Mouse (Mus musculus): ENCODE measurements around the gene 1810010D01Rik.

DNA sequence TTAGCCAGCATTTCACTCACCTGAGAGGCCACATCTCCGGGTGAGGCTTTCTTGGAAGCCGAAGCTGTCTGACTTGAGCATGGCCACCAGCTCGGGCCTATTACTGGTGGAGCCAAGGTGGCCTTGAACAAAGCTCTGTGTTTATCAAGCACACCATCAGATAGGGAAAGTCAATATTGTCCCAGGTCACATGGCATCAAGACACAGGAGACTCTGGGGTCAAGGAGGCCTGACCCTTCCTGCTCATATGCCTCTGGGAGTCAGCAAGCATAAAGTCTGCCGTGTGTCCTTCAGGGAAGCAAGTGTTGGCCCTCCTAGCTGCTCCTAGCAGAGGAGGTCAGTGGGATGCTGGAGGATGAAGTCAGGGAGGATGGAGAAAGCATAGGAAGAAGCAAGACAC, at the start of gene 1810010D01Rik:
- TF ChIP-seq CTCF (conservative IDR thresholded peaks at IDR 0.05 in 1 of 2, IDR thresholded peaks at IDR 0.05 in 1 of 2; ENCODE audit: low read depth in 2 of 2, low read length in 2 of 2): no peak
- TF ChIP-seq MAX (IDR thresholded peaks at IDR 0.05; ENCODE audit: low read length): no peak
- TF ChIP-seq ZNF384 (IDR thresholded peaks at IDR 0.05; ENCODE audit: low read depth, low read length): no peak
- TF ChIP-seq RAD21 (IDR thresholded peaks at IDR 0.05; ENCODE audit: low read depth, low read length): no peak
- no peak for TF ChIP-seq MAZ (IDR thresholded peaks at IDR 0.05; ENCODE audit: low read depth, low read length)
- TF ChIP-seq HCFC1 (IDR thresholded peaks at IDR 0.05; ENCODE audit: low read depth, low read length): no peak
- no peak for TF ChIP-seq NRF1 (IDR thresholded peaks at IDR 0.05; ENCODE audit: low read depth, low read length)
- no peak for TF ChIP-seq PAX5 (IDR thresholded peaks at IDR 0.05; ENCODE audit: low read length)
- no peak for TF ChIP-seq ZC3H11A (IDR thresholded peaks at IDR 0.05; ENCODE audit: low read depth, low read length)

Measured in CH12.LX (cell line).